Mouse (Mus musculus) brain, embryonic 14.5 days (tissue): ENCODE data around the gene Sned1.

Experiments used
- CTCF ChIP-seq: fragments of 200-500 bp; IDR thresholded peaks from 2 replicates; pipeline ENCODE4 v1.5.1; 2012; ENCODE audit warnings: inconsistent platforms, mild to moderate bottlenecking, moderate library complexity, borderline replicate concordance; ENCODE audit not compliant: insufficient read depth, insufficient read length; ENCODE audit errors: extremely low read depth
- POLR2A ChIP-seq: fragments of 200-500 bp; IDR thresholded peaks from 2 replicates; pipeline ENCODE4 v1.6.1; 2012; ENCODE audit warnings: mild to moderate bottlenecking, inconsistent platforms, borderline replicate concordance; ENCODE audit not compliant: poor library complexity, insufficient read depth, insufficient read length, severe bottlenecking; ENCODE audit errors: extremely low read depth

- TF ChIP-seq POLR2A (no peak), CTCF (no peak)
Observed at GRCm38 (mm10) chr1:93217530-93217929, 18.1 kb upstream of the Sned1 start.
